Mouse (Mus musculus) E14TG2a.4 (cell line): ENCODE results near the gene C1qb.
A peak's percentile ranks its signal among the peaks of the same experiment; 100 is the strongest.

Experiments used
- CTCF ChIP-seq: conservative IDR thresholded peaks from 2 replicates; pipeline ENCODE4 v1.5.1; 2014; ENCODE audit warnings: low read length
- NANOG ChIP-seq: IDR thresholded peaks from 2 replicates; pipeline ENCODE4 v1.6.1; 2014; ENCODE audit warnings: borderline replicate concordance, low read length, mixed read lengths
- POU5F1 ChIP-seq: IDR thresholded peaks from 2 replicates; pipeline ENCODE4 v1.6.1; 2014; ENCODE audit warnings: low read length, borderline replicate concordance

GRCm38 (mm10) chr4:136899154-136899553 is 13.2 kb upstream of the C1qb start:
- TF ChIP-seq CTCF (peak; percentile 58), POU5F1 (no peak), NANOG (no peak)
